Mouse (Mus musculus) thymus, adult 2 months (tissue): ENCODE data around the gene Pygm. TPM values are rescaled to one million over a fixed set of nuclear protein-coding genes. Genes with fewer than 3 reads are reported as not detected.

ENCODE experiments used
- DNase-seq: peaks from one replicate; pipeline ENCODE4 v3.0.0; 2021
- H3K27ac ChIP-seq: fragments of 200-500 bp; 2 replicates; pipeline ENCODE4 v1.5.1; 2012; ENCODE audit warnings: low read length, control low read depth; ENCODE audit not compliant: control insufficient read depth, insufficient read depth
- H3K27me3 ChIP-seq: fragments of 200-500 bp; 2 replicates; pipeline ENCODE4 v1.6.1; 2012; ENCODE audit warnings: mild to moderate bottlenecking, low read length, moderate library complexity, mixed read lengths; ENCODE audit not compliant: control insufficient read depth, insufficient read depth
- H3K36me3 ChIP-seq: fragments of 200-500 bp; 2 replicates; pipeline ENCODE4 v1.6.1; 2012; ENCODE audit warnings: mild to moderate bottlenecking, low read length, moderate library complexity; ENCODE audit not compliant: control insufficient read depth, insufficient read depth
- H3K4me1 ChIP-seq: fragments of 200-500 bp; replicated peaks from 2 replicates; pipeline ENCODE4 v1.6.1; 2012; ENCODE audit warnings: low read length; ENCODE audit not compliant: control insufficient read depth, insufficient read depth
- H3K4me3 ChIP-seq: fragments of 200-500 bp; 2 replicates; pipeline ENCODE4 v1.5.1; 2012; ENCODE audit warnings: mild to moderate bottlenecking, low read length, control low read depth, moderate library complexity; ENCODE audit not compliant: control insufficient read depth, insufficient read depth
- CTCF ChIP-seq: fragments of 200-500 bp; IDR thresholded peaks from 2 replicates; pipeline ENCODE4 v1.5.1; 2012; ENCODE audit warnings: mild to moderate bottlenecking, control low read depth, low read length, moderate library complexity, borderline replicate concordance; ENCODE audit not compliant: control insufficient read depth, poor library complexity, insufficient read depth; ENCODE audit errors: extremely low read depth
- POLR2A ChIP-seq: fragments of 200-500 bp; IDR thresholded peaks from 2 replicates; pipeline ENCODE4 v1.6.1; 2012; ENCODE audit warnings: mild to moderate bottlenecking, low read length, control low read depth, moderate library complexity; ENCODE audit not compliant: control insufficient read depth, poor library complexity, insufficient read depth; ENCODE audit errors: extremely low read depth
- WGBS: fragments of 180-500 bp; shearing (Covaris S2); methylation state at CpG from one replicate; pipeline ENCODE4 v1.1.7; 2018; 5-methylcytosine and 5-hydroxymethylcytosine counted together
- polyA plus RNA-seq: library from polyadenylated mRNA; depleted of rRNA; stranded (reverse); fragments of >200 nt; gene quantifications from 2 replicates; pipeline ENCODE4 v1.2.3, GENCODE M21; 2012

Pygm gene
- polyA plus RNA-seq, 1 experiment: 41.6 TPM

DNA sequence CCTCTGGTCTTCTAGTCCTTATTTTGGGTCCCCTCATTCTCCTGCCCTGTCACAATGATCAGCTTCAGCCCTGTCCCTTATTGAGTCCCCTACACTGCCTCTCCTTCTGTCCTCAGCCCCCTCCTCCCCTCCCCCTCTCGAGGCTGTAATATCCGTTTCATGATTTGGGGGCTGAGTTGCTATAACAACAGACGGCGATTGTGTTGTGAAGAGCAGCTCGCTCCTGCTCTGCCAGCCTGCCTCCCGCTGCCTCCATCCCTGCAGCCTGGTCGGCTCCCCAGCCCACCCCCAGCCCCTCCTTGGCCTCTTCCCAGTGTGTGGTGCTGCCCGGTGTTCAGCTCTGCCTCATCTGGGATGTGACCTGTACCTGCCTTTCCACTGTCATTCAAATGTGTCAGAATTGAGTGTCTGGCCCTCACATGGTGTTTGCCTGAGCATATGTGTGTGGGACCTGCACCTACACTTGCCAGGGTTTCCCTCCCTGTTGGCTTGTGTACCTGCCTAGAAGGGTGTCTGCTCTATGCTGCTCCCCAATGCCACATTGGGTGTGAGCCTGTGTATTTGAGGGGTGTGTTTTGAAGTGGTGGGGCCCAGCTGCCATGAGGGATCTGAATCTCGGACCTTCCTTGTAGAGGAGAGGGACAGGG, 32.0 kb downstream of the Pygm start:
- Histone ChIP-seq H3K27ac (no peak overlapping the region), H3K27me3 (no peaks in the 10 kb centered on the region; the same call in 1 of the 2 replicates), H3K4me1 (peaks cover 5% of the 10 kb centered on the region; the same call in 1 of the 2 replicates), H3K4me3 (no peak overlapping the region), H3K36me3 (peaks cover 7% of the 10 kb centered on the region)
- 63% methylated on average over 9 of the region's 9 CpGs for WGBS
- no peak for DNase-seq
- TF ChIP-seq POLR2A (no peak), CTCF (no peak)

DNA sequence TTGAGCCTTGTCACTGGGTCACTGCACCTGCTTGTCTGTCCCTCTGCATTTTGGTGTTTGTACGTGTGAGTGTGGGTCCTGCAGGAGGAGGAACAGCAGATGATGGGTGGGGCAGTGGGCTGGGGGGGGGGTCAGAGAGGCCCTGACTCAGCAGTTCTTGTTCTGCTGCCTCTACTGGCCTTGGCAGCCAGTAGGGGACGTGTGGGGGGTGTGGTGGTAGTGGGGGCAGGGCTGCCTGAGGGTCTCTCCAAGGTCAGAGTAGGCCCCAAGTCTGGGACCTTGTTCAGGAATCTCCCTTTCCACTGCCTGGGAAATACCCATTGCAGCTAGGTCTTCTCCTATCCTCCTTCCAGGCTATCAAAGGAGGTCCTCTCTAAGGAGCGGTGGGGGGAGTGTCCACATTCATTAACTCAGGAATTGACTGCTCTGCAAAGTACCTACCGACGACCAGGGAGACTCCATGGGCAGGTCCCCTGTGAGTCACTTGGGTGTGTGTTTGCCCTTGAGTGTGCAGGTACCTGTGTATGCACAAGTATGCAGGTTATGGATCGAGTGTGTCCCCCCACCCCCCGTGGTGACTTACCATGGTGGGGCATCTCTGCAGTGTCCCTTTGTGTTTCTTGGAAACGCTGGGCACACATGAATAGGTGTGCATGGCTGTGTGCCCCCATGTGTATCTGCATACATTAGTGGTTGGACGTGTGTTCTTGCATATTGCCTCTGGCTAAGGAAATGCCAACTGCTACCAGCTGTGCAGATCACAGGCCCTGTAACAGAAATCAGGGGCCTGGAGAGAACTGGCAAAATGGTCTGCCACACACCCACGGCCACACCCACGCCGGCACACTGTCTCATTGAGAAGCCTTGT, 32.9 kb downstream of the Pygm start:
- peaks cover 5% of the 10 kb centered on the region; the same call in 1 of the 2 replicates for H3K4me1 ChIP-seq
- H3K4me3 ChIP-seq: no peak overlapping the region
- 75% methylated on average over 12 of the region's 12 CpGs for WGBS
- H3K36me3 ChIP-seq: peaks cover 7% of the 10 kb centered on the region; the same call in 1 of the 2 replicates
- TF ChIP-seq POLR2A (no peak), CTCF (no peak)
- no peak for DNase-seq
- H3K27me3 ChIP-seq: no peaks in the 10 kb centered on the region; the same call in 1 of the 2 replicates
- H3K27ac ChIP-seq: no peak overlapping the region

DNA sequence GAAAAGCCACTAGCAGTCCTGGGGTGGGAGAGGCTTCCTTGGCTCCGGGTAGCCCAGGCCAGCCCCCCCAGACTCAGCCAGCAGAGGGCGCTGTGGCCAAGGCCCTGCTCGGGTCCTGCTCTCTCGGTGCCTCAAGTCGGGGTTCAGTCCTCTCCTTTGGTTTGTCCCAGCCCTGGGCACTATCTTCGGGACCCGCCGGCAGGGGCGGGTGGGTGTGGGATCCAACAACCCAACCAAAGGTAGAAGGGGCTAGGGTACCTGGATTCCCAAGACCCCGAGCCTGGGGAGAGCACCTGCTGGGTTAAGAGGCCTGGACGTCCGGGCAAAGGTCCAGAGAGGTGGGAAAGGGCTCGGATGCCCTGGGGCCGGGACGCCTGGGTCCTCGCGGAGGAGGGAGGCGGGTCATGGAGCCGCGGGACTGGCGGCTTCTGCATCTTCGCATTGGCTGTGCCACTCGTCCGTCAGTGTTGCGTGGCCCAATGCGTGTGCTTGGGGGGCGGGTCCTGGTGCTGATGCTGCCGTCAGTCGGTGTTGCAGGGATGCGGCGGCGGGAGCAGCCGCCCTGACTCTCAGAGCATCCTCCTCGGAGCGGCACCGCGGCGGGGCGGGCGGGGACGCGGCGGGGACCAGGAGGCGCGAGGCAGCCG, 34.2 kb downstream of the Pygm start, which contains the start of gene Nrxn2:
Gene Nrxn2, plus strand, starts transcription at position 499 of the 647 bp plus-strand sequence.
- Histone ChIP-seq H3K27ac (no peak within 1 kb of the TSS), H3K4me3 (peak within 1 kb of the TSS; percentile 42), H3K27me3 (no peaks in the 10 kb centered on the region; the same call in 1 of the 2 replicates), H3K4me1 (peaks cover 5% of the 10 kb centered on the region; the same call in 1 of the 2 replicates), H3K36me3 (peaks cover 7% of the 10 kb centered on the region; the same call in 1 of the 2 replicates)
- DNase-seq: peak; percentile 82
- WGBS: 2% methylated on average over 46 of the region's 46 CpGs
- TF ChIP-seq CTCF (peak; percentile 94), POLR2A (no peak)

DNA sequence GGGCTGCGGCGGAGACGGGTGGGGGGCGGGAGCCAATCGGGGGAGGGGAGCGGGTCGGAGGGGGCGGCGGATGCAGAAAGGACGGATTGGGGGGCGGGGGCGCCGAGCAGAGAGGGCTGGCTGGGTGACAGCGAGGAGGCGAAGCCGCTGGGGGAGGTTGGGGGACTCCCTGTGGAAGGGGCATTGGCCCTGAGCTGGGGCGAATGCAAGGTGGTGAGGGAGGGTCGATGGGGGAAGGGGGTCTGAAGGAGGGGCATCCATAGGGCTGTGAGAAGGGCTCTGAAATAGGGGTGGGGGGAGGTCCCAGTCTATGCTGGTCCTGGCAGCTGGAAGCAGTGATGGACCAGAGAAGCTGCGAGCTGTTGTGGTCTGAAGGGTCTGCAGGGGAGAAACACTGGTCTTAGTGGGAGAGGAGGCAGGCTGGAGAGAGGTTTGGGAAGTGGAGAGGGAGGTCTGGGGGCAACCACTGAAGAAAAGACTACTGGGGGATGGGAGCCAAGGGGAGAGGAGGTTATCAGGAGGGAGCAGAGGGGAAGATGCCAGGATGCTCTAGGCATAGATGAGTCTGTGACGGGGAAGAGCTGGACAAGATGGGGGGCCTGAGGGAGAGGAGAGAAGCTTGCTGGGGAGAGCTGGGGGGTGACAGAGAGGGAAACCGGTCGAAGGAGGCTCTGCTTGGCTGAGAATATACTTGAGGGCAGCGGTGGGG, 34.9 kb downstream of the Pygm start:
- H3K27ac ChIP-seq: no peak overlapping the region
- 20% methylated on average over 22 of the region's 23 CpGs for WGBS
- no peak for TF ChIP-seq CTCF
- no peak for TF ChIP-seq POLR2A
- H3K4me1 ChIP-seq: peaks cover 5% of the 10 kb centered on the region; the same call in 1 of the 2 replicates
- no peak for DNase-seq
- H3K27me3 ChIP-seq: no peaks in the 10 kb centered on the region; the same call in 1 of the 2 replicates
- H3K36me3 ChIP-seq: no peaks in the 10 kb centered on the region
- no peak overlapping the region for H3K4me3 ChIP-seq

DNA sequence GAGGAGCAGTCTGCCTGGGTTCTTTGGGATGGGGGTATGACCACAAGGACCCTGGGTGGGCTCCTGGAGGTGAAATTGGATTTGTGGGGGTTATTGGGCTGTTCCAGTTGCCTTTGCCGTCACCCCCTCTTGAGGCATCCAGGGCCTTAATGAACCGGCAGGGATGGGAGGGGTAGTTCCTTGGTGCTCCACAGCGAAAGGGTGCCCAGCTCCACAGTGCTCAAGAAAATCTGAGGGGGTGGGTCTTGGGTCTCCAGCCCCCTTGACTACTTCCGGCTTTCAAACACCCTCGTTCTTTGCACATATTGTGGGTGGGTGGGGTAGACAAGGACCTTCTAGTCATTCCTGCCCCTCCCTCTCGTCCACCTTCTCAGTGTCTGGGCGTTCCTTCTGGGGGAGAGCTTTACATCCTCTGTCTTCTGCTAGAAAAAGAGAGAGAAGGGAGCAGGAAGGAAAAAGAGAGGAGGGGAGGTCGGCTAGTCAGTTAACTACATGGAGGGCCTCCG, 35.7 kb downstream of the Pygm start:
- H3K4me3 ChIP-seq: no peak overlapping the region
- DNase-seq: no peak
- H3K4me1 ChIP-seq: peaks cover 5% of the 10 kb centered on the region; the same call in 1 of the 2 replicates
- no peaks in the 10 kb centered on the region; the same call in 1 of the 2 replicates for H3K27me3 ChIP-seq
- 60% methylated on average over 9 of the region's 9 CpGs for WGBS
- TF ChIP-seq POLR2A: no peak
- no peak for TF ChIP-seq CTCF
- no peak overlapping the region for H3K27ac ChIP-seq
- no peaks in the 10 kb centered on the region for H3K36me3 ChIP-seq
